Mouse (Mus musculus): Measurements from ENCODE around the gene Bckdha.

DNA sequence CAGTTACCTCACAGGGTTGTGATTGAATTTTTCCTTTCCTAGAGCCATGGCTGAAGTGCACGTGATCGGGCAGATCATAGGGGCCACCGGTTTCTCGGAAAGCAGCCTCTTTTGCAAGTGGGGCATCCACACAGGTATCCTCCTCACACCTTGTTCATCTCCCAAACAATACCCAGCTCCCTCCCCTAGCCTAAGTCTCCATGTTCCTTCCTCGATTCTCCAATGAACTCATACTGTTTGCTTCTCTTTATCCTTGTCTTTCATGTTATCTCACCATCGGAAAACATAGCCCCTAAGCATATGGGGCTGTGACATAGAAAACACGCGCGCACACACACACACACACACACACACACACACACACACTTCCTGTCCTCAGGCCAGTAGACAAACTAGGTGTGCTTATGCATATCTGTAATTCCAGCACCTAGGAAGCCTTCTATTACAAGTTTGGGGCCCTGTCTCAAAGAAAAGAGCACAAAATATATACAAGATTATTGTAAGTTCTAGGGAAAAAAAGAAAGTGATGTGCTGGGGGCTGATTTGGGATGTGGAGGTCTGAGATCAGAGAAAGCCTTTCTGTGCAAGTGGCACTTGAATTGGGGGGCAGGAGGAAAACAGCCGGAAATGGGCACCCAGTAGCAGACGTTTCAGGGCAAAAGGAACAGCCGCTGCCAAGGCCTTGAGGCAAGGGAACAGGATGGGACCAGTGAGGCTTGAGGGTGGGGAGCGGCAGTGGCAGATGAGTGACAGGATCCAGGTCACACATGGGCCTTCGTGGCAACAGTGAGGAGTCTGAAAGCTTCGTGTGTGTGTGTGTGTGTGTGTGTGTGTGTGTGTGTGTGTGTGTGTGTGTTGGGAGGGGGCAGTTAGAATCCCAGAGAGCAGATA, 22.8 kb upstream of the Bckdha start:
- TF ChIP-seq ZMIZ1 (IDR thresholded peaks at IDR 0.05; ENCODE audit: low read depth, low read length): no peak
- TF ChIP-seq UBTF (IDR thresholded peaks at IDR 0.05; ENCODE audit: borderline replicate concordance, insufficient read depth, low read depth, low read length): no peak
- no peak for TF ChIP-seq USF2 (IDR thresholded peaks at IDR 0.05; ENCODE audit: borderline replicate concordance in 1 of 2, insufficient read depth in 1 of 2, low read depth in 1 of 2, low read length in 2 of 2)
- TF ChIP-seq MAZ (IDR thresholded peaks at IDR 0.05; ENCODE audit: low read depth, low read length): no peak
- TF ChIP-seq POLR2A (IDR thresholded peaks at IDR 0.05; ENCODE audit: control insufficient read depth in 1 of 2, insufficient read depth in 1 of 2, low read depth in 1 of 2, low read length in 2 of 2, poor library complexity in 1 of 2): 0 out of 4 replicates have a peak, but pooled peaks of 1 of the 2 experiments have one; percentile 43

Data from MEL (cell line).